Mouse (Mus musculus) left cerebral cortex, adult 18-20 months (tissue): ENCODE results near the gene Tagap. TPM values are rescaled to one million over a fixed set of nuclear protein-coding genes. Genes with fewer than 3 reads are reported as not detected.

ENCODE experiments used
- DNase-seq, 2 experiments: peaks; one replicate each; pipeline ENCODE4 v3.0.0; 2021 to 2022; ENCODE audit warnings: low spot score in 2 of 2, mixed read lengths in 1 of 2
- long read RNA-seq, 2 experiments: library from polyadenylated mRNA; stranded (forward); transcript quantifications; one replicate each; pipeline ENCODE4 v2.0.0; 2021
- total RNA-seq, 2 experiments: library from RNA; stranded (reverse); gene quantifications; 2 replicates each; pipeline ENCODE4 v1.2.3; 2021

Gene Tagap
- total RNA-seq = 1 to 10 TPM; 5.3 to 5.6 TPM
- long read RNA-seq, experiment 1, partial matches to known transcripts = 0 of 2 reads
- long read RNA-seq, experiment 1, other reads (novel, unspliced or antisense) = 2 of 2 reads
- long read RNA-seq, experiment 2, partial matches to known transcripts = 0 of 4 reads
- long read RNA-seq, experiment 2, other reads (novel, unspliced or antisense) = 4 of 4 reads

DNA sequence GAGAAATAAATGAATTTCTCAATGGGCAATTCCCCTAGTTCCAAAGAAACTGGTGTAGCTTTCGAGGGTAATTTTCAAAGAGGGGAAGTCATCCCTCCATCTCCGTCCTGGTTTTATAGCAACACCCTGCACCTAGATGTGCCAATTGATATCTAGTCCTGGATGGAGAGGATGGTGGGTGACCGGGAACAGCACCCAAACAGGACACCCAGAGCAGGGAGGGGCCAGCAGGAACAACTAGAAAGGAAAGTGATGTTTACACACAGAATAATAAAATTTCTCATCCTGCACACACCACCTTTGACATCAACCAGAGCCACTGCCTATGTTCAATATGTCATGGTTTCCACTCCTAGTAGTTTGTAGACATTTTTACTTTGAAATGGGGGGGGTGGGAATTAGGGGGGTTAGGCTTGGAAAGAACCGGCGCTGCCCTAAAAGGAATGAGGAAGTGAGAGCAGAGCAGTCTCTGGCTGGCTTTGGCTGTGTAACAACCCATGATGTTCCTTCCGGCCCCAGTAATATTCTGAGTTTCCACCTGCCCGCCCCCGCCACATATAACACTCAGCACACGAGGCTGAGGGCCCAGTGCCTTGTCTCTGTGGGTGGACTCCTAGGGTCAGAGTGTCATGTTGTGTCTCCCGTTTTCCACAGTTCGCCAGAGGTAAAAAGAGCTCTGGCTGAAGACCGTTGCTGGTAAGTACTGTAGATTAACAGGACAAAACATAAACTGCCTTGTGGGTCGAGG, at the start of gene Tagap:
Gene Tagap (plus strand): TSS at position 588 of the 748 bp plus-strand sequence.
- no peak for DNase-seq

DNA sequence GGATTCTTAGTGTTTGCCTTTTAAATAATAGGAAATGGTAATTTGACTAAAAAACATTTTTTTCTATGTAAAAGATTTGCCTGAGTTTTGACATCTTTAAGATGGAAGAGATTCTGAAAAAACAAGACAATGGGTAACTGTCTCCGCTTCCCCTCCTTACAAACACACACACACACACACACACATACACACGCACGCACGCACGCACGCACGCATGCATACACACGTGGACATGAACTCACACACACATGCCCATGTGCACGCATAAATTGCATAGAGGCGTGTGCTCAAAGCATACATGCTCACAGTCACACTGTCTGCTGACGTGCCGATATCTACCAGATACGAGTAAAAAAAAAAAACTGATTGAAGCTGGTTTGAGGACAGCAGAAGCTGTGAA, 49.3 kb upstream of the Tagap start:
- DNase-seq = no peak

DNA sequence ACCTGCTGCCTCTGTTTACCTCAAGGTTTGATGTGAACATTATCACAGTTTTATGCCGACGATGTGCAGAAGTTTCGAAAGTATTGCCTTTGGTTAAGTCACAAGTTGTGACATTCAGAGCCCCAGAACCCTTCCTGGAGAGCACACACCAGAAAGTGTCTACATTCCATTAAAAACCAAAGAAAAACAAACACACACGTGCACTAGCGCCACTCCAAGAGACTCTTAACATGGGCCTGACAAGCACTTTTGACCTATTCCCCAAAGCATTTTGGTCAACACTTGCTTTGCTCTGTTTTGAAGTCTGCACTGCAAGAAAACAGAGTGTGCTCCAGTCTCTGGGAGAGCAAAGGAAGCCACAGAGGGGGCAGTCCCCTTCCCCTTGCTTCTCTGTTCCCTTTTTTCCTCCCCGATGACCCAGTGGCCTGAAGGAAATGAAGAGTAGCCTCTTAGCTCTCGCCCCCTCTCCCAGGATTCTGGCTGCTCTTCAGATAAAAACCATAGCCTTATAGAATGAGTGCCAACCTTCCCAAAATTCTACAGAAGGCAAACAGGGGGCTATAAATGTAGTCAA, 48.5 kb upstream of the Tagap start:
- DNase-seq = no peak

DNA sequence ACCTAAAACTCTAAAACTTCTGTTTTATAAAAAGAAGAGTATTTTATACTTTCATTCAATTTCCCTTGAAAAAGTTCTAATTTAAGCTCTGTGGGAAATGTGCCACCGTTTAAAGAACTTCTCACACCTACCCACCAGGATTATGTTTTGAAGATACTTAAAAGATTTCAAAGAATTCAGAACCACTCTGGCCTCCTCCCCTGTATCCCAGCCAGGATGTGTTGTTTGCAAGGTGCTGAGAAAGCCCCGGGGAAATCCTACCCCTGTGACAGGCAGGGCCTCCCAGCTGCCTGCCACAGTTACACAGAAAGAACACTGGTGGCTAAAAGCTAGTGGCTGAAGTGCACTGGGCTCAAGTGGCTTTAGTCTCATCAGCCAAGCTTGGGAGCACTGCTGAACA, 47.9 kb upstream of the Tagap start:
- peak in 1 of 2 experiments; percentile 20 for DNase-seq

DNA sequence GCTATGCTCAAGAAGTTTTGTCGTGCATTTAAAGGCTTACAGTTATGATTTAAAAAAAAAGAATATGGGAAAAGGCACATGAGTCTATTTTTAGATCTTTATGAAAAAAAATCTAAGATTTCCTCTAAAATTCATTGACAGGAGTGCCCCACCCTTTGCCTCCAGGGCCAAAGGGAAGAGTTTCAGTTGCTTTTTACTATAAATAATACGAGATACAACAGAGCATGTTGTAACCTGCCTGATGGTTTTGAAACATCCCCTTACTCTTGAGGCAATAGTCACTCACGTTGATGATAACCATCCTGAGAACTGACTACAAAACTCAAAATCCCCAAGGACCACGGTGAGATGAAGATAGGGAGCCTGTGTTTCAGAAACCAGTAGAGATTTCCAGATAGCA, 46.3 kb upstream of the Tagap start:
- no peak for DNase-seq

DNA sequence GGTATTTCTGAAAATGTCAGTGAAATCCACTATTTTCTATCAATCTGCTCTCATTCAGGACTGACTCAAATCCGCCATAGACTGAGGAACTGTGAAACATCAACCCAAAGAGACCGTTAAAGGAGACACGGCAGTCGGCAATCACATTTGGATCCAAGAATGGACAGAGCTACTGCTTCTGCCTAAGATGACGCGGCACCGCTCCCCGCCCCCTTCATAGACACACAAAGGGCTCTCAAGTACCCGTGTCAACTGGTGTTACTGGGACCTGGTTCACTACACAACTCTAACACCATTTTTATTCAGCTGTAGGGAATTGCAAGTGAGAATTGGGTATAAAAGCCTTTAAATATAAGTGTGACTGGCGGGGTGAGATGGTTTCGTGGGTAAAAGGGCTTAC, 42.7 kb upstream of the Tagap start:
- DNase-seq = no peak

DNA sequence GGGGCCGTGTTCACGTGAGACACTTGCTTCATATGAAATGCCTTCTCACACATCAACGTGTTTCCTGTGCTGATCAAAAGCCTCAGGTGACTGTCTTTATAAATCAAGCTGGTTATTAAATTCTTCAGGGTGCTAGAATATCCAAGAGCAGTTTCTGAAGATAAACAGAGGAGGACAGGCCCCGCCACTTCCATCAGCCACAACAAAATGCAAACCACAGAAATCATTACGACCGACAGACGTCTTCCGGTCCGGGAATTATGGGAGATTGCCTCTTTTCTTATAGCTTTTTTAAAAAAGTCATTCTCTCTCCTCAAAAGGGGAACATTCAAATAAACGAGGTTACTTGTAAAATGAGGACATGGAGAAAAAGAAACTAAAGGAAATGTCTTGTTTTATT, 41.2 kb upstream of the Tagap start:
- DNase-seq = no peak

DNA sequence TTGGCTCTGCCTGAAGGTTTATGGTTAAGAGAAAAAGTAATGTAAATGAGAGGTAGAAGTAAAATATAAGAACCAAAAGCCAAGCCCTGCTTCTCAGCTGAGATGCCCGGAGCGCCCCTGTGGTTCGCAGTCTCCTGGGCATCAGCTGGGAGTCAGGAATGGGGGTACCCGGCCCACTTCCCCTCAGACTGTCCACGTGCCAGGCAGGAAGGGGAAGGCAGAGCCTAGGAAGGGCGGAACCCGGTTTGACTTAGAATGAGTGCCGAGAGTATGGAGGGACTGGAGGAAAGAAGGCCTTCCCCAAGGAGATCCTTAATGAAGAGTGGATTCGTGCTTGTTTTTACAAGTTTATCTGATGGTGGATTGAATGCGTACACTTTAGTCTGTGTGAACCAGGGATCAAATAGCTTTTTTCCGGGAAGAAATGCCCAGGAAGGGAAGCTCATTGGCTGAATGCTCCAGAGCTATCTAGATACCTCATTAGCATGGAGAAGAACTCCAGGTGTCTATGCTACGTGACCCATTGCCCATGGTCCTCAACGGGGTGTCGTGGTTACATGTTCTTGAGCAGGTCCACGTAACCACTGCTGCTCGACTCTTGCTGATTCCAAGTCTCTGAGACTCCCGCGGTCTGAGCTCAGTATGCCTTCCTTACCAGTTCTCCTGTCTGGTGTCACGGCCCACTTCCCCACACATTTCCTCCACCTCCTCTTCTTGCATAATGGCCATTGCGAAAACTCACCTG, 38.6 kb upstream of the Tagap start:
- no peak for DNase-seq

DNA sequence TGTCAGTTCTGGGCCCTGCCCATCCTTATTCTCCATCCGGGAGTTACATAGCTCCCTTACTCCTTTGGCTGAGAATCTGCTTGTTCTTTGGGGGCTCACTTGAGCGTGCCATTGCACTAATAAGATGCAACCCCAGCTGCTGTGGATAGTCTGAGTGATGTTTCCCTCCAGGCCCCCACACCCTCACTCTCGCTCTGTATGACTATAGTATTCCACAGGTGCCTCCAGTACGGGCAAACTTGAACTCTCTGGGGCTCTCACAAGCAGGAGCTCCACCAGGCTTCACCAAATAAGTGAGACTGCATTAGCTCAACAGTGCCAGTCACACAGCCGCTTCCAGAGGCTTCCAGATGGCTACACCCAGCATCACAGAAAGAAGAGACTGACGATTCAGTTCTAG, 37.5 kb upstream of the Tagap start:
- no peak for DNase-seq

DNA sequence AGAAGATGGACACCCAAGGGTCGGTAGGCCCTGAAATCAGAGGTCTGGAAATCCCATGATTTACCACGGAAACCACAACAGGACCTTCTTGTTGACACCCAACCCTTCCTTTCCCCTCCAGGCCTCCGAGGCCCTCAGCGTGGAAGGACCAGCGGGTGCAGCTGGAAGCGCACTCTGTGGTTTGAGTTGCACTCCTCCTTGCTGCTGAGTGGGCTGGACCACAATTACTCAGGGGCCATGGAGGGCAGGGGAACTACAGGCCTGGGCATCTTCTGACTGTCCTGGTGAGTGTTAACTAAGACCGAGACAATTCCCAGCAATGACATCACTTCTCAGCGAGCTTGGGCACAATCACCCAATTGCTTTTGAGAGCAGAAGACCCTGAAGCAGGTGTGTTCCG, 36.8 kb upstream of the Tagap start:
- no peak for DNase-seq

DNA sequence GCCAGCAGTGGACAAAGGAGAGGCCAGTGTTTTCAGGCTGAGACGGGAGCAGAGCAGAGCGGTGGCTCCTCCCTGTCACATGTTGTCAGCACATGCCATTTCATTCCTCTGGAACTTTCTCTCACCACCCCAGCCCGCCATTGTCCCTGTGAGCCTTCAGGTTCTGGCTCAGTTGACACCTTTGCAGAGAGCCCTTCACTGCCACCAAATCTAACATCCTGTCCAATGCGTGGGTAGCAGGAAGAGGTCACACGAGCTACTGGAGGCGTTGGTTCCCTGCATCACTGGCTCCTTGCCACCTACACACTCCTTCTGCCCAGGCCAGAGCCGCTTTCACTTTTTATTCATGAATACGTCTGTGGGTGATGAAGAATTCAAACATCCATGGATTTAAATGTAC, 33.1 kb upstream of the Tagap start:
- DNase-seq = no peak

DNA sequence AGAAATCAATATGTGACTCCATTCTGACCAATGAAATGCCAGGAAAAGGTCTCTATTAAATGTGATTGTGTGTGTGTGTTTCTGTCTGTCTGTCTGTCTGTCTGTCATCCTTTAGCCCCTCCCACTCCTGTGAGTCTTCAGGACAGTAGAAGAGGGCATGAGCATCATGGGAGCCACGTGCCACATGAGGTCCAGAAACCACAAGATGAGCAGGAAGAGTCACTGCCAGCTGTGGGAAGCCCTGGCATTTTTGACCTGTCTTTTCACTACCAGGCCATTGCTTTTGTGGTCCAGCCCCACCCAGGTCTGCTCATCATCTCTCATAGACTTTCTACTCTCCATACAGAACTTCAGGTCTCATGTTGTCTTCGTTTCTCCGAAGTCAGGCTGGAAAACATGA, 31.7 kb upstream of the Tagap start:
- no peak for DNase-seq

DNA sequence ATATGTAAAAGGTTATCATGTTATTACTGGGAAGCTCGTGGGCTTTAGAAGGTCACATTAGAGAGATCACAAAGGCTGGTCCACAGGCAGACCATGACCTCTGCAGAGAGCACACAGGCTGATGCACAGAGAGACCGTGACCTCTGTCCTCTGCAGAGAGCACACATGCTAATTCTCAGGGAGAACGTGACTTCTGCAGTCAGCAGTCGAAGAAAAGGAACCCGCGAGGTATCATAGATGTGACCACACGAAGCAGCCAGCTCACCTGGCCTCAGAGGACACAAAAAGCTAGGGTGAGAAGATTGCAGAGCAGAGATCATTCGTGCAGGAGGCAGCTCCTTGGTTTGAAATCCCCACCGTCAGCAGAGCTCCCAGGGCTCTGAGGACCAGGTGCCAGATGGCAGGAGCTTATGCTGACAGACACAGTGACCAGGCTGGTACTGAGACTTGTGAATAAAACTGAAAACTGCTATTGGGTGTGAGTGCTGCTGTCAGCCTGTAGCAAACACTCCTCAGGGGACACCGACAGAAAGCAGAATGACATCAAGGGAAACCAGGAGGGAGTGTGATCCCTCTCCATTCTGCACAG, 29.7 kb upstream of the Tagap start:
- DNase-seq = no peak

DNA sequence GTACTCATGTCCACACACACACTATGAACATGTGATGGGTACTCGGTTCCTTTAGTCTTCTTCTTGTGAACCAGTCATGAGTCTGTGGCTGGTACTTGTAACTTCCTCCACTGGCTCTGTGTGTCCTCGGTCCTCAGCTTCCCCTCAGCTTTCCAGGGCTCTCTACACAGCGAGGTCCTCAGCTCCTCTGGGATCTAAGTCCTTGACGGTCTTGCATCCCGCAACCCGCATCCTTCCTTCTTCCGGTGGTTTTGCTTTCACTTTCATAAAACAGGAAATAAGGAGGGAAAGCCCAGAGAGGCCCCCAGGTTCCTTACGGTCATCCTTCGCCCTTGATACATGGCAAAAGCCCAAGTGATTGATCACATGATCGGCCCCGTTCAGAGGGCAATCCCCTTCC, 28.7 kb upstream of the Tagap start:
- DNase-seq = no peak

DNA sequence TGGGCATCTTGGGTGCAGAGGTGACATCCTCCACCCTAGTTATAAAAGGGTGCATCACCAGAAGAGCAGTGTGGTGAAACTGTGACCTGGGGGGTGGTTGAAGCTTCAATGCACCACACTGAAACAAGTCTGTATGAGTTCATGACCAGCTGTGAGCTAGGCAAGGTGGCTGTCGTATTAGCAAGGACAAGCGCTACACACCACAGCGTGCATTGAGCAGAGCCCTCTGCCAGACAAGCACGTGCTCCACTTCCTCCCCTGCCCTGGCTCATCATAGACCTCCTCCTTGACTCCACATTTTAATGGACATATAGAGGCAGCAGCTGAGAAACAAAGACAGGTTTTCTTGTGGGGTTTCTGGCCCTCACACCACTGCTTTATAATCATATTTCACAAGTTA, 28.0 kb upstream of the Tagap start:
- no peak for DNase-seq

DNA sequence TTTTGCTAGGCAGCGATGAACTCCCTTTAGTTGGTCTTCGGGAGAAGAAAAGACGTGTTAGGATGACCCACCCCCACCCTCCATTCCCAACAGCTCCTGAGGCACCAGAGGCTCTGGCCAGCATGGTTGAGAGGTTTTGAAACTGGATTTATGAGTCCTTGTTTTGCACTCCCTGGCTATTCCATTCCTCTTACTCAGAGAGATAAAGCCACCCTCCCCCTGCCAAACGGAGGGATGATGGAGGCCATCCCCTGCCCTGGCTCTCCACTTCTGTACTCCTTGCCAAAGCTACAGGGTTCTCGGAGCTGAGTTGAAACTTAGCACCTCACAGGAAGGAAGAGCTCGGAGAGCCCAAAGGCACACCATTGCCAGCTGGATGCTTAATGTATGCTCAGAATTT, 26.6 kb upstream of the Tagap start:
- DNase-seq = no peak

DNA sequence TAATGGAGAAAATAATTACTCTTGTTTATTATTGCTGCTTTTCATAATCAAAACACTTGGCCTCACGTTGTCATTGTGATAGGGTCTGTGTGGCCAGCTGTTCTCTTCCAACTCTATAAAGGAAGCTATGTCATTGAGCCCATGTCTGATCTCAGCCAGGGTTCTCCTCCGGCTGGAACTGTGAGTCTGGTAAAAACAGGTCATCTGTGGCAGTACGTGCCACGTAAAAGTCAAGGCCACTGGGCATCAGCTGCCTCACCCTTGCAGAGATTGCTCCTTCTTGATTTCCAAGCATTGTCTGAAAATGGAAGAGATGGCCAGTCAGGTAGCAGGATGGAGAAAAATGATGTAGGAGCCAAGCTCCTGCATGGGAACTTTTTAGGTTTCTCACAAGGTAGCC, 25.8 kb upstream of the Tagap start:
- DNase-seq = no peak

DNA sequence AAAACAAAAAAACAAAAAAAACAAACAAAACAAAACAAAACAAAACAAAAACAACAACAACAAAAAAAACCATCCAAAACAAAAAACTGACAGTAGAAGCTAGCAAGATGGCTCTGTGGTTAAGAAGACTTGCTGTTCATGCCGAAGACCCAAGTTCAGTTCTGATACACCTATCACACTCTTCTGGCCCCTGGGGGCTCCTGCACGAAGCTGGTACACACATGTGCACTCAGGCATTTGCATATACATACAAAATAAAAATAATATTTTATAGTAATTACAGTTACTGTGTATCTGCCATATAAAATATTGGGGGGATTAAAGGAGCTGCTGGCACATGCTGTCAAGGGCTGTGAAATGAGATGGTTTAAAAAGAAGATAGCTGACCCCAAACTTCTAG, 24.3 kb upstream of the Tagap start:
- no peak for DNase-seq

DNA sequence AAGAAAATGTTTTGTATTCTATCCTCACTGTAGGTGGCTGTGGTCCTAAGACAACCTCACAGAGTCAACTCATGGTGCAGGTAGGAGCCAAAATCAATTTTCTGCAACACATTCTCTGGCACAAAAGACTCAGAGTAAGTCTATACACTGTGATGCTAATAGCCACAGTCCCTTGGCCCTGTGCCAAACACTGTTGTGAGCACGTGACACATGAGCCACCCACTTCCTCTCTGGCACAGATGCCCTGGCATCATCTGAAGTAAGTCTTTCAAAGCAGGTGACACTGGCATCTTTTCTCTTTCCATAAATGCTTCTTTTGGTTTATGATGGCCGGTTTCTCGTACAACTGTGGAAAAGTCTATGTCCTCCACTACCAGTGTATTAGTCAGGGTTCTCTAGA, 23.4 kb upstream of the Tagap start:
- peak in 1 of 2 experiments; percentile 11 for DNase-seq

DNA sequence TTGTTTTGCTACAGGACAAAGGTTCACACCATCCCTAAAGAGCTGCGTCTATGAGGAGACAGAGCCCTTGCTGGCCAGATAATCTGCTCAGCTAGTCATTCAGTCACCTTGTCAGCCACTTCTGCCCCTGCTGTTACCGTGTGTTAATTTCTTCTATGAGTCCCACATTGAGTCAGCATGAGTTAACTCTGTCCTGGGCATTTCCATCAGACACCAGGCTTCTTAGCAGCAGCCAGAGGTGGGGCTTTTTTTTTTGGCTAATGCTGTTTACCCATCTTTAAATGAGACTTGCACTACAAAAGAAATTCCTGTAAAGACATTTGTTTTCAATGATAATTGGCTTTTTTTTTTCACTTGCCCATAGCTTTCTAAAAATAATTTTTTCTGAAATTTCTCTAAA, 20.8 kb upstream of the Tagap start:
- DNase-seq = no peak

DNA sequence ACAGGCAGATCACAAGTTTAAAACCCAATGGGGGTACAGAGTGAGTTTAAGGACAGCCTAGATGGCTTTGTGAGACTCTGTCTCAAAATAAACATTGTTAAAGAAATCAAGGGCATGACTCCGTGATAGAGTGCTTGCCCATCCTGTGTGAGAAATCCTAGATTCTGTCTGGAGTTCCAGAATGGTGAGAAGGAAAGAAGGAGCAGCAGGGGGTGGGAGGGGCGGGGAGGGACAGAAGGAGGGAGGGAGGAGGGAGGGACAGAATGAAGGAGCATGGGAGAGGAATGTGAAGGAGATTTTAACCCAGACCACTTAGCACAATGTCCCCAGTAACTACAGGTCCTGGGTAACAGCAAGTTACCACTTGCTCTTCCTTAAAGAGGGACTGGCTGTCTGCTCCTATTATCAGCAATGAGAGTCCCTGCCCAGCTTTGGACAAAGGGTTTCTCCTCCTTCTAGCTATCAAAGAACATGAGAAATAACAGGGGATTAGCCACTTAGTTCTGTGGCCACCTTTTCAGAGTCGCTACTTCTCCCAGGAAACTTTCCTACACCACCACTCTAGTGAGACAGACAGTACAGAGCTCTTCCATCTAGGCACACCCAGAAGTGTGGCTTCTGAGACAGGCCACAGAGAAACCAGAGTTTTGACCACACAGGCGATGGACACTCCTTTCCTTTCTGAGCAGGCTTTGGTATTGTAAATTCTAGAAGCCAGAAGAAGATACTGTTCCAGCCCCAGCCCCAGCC, 19.7 kb upstream of the Tagap start:
- no peak for DNase-seq
